Mouse (Mus musculus) adrenal gland (tissue): ENCODE measurements around the gene Cd48.
"Not testable (repeated sequence)": the region's sequence is repeated elsewhere in the genome, so short reads cannot be mapped to it uniquely, and the experiment has no call there.

Experiments used
- intact Hi-C: fragments of 180-260 bp; cut with DNase I; formaldehyde crosslinking; loops from one replicate; pipeline ENCODE4 v1.15.1; 2025
- microRNA-seq, 2 experiments: library from miRNA; unstranded; fragments of <30 nt; microRNA quantifications; one replicate each; pipeline ENCODE4; 2019

Gene Cd48

DNA sequence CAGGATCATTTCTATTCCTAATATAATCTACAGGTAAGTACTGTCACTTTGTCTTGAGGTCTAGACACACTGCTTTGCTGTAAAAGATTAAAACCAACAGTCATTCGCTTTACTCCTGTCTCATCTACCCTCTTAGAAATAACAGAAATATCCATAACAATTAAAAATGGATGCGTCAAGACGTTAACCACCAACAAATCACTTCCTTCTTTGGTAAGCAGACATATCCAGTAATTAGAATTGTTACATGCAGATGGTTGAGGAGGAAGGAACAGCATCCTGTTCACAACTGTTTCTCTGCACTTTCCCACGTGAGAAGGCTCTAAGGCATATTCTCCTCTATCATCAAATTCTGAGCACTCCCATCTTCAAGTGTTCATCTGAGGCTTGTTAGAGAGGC, 5.5 kb downstream of the Cd48 start:
- intact Hi-C loops, result no loop called here

DNA sequence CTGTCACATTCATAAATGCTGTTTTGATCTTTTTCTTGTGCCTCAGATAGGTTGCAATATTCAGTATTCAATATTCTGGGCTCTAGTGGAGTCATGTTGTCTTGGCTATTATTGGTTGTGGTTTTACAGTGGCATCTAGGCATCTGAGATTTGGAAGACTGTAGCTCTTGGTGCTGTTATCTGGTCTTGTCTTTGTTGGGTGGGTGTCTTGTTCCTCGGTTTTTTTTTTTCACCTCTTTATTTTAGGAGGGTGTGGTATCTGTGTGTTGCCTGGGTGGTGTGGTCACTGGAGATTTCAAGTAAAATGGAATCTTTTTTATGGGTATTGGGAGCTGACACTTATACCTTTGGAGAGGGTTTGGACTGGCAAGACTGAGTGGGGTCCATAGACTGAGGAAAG, 12.1 kb downstream of the Cd48 start:
- intact Hi-C loops, result no loop called here

DNA sequence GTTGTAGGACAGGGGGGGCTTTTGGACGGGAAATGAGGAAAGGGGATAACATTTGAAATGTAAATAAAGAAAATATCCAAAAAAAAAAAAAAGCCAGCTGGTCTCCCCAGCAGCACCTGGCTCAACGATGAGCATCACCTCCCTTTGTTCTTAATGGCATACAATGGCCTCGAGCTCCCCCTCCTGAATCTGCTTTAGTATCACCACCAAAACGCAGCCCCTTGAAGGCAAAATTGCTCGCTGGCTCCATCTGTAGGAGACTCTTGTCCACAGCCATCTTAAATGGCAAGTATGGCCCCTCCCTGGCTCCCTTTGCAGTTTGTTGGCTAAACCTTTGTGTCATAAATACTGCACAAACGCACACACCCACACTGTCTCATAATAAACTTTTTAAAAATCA, 17.2 kb downstream of the Cd48 start:
- intact Hi-C loops, result no loop called here

DNA sequence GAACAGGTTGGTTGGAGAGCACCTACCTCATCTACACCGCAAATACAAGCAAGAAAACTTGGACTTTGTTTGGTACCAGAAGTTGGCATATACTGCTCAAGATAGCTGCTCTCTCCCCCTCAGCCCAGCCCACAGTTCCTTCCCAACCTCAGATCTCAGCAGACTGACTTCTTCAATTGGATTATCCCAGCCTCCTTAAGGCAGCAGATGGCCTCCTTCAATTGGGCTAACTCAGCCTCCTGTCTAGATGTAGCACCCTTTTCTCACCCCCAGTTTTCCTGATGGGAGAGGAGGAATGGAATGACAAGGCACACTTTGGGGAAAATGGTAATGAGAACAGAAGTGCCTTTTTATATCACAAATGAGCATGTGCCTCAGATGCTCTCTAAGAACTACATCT, 31.9 kb downstream of the Cd48 start:
- intact Hi-C loops, result not testable (repeated sequence)

DNA sequence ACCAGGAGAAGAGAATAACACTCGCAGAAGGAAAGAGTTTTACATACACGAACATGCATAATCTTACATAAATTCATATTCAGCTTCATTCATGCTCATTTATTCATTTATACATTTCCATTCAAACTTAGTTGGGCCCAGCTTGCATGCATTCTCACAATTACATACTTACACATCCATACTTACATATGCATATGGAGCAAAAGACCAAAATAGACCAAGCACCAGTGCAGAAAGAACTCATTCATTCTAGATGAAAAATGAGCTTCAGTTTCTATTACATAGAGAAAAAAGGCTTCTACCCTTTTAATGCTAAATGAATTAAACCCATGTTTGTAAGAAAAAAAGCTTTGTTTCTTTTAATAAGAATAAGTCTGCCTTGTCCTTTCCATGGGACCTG, 33.6 kb downstream of the Cd48 start:
- intact Hi-C loops, result no loop called here

DNA sequence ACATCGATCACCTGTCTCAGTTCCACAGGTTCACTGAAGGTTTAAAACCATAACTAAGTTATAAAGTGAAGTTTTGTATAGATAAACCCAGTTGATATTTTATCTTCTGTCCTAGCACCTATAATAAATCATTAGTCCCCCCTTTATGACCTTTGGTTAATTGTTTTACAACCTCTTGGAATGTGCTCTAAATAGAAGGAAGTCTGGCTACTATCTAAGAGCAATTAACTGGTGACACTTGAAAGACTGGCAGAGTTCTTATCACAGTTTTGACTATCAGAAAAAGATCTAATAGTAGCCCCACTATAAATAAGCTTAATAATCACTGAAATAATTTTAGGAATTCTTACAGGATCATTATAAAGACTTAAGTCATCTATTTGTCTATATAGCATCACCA, 34.4 kb downstream of the Cd48 start:
- intact Hi-C loops, result no loop called here

DNA sequence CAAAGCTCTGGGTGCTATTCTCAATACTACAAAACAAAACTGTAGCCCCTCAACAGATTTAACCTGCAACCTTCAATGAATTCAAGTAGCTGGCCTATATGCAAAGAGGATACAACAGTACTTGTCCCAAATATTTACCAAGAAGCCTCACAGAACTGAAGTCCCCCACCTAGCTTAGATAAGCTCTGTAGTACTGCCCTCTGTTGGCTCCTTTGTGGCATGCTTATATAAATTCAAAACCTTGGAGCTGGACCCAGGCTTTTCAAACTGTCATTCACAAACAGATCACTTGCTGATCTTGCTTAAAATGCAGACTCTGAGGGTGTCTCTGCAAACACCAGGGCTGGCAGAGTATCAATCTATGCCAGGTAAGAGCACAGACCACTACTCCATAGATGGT, 49.4 kb downstream of the Cd48 start:
- intact Hi-C loops, result no loop called here

DNA sequence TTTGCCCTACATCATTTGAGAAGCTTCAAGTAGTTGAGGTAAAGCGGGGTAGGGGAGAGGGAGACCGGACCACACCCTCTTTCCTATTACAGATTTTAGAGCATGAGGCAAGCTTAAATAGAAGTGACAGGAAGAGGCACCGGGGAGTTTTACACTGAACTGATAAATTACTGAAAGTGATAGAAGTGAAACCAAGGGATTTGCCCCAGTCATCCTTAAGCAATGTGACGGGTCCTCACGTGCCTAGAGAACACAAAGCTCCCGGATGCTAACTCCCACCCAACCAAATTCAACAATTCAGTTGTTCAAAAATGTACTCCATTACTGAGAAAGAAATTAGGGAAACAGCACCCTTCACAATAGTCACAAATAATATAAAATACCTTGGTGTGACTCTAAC, 53.1 kb downstream of the Cd48 start:
- intact Hi-C loops, result no loop called here

DNA sequence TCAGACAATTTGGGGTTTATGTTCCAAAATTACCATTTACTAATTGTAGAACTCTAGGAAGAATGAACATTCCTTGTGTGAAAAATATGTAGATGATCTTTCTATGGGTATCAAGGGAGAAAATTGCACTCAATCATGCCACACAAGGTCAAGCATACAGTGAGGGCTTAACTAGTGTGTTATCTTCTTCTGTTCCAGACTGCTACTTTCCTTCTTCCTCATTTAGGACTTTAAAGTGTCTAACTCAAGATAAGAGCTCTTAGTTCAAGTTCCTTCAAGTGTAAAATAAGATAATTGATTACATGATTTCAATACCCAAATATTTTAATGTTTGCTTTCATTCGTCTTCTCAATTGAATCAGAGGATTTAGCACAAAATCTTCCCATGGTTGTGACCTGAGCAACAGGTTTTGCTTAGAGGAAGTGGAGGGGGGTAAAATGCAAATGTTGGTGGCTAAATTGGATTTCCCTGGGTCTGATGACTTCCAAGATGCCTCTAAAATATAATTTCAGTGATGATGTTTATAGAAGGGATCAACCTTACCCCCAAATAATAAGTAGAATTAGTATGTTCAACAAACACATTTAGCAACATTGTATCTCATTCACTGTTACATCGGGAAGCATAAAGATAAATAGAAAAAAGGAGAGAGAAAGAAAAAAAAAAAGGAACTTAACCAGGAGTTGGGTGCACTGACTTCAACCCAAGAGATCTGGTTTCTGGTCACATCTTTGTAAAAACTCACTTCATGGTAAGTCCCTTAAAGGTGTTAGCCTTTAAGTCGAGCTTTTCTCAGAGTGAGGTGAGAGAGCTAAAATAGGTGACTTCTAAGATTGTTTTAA, 66.5 kb downstream of the Cd48 start:
- intact Hi-C loops, result no loop called here

Small RNAs within 50 kb of the gene (microRNA-seq; reads per million reads assigned to microRNA genes)
- 0 reads per million in 2 experiments for gene Mir7683
